Mouse (Mus musculus): ENCODE results near the gene Fbxo46.
"Not testable (repeated sequence)": the region's sequence is repeated elsewhere in the genome, so short reads cannot be mapped to it uniquely, and the experiment has no call there.

Gene Fbxo46

GRCm38 (mm10) chr7:19119631-19120429 lies at the start of gene Fbxo46:
Gene Fbxo46 (plus strand): TSS chr7:19119859.
- Histone ChIP-seq H3K9me3 (ENCODE audit: low read length) (peaks cover 8% of the 10 kb centered on the region), H3K27me3 (ENCODE audit: insufficient read depth, low read length) (peaks cover 25% of the 10 kb centered on the region)
- no peak for TF ChIP-seq NANOG (IDR thresholded peaks at IDR 0.05; ENCODE audit: borderline replicate concordance, low read length)
- TF ChIP-seq CTCF (conservative IDR thresholded peaks at IDR 0.05; ENCODE audit: low read length) = no peak
- TF ChIP-seq POU5F1 (IDR thresholded peaks at IDR 0.05; ENCODE audit: borderline replicate concordance, low read length) = no peak

GRCm38 (mm10) chr7:19071024-19071423 lies 48.6 kb upstream of the Fbxo46 start:
- H3K36me3 ChIP-seq (ENCODE audit: insufficient read depth, low read length); H3K9me3 ChIP-seq (ENCODE audit: low read length); H3K4me3 ChIP-seq (replicated peaks; ENCODE audit: low read length): not testable (repeated sequence)
- peaks cover 34% of the 10 kb centered on the region for H3K4me1 ChIP-seq (replicated peaks; ENCODE audit: low read depth, low read length)
- peaks cover 14% of the 10 kb centered on the region for H3K27me3 ChIP-seq (ENCODE audit: insufficient read depth, low read length)

More at GRCm38 (mm10) chr7:19119631-19120429, at the start of gene Fbxo46:
- Histone ChIP-seq H3K4me1 (replicated peaks; ENCODE audit: low read depth, low read length) (peaks cover 26% of the 10 kb centered on the region), H3K36me3 (ENCODE audit: insufficient read depth, low read length) (no peaks in the 10 kb centered on the region), H3K4me3 (replicated peaks; ENCODE audit: low read length) (peak within 1 kb of the TSS; percentile 96)

- H3K4me1 ChIP-seq (replicated peaks; ENCODE audit: low read depth, low read length) = peaks cover 42% of the 10 kb centered on the region
These were observed 46.2 kb upstream of the Fbxo46 start for GRCm38 (mm10) chr7:19073504-19073903.

GRCm38 (mm10) chr7:19074494-19074893 lies 45.2 kb upstream of the Fbxo46 start:
- TF ChIP-seq POU5F1 (IDR thresholded peaks at IDR 0.05; ENCODE audit: borderline replicate concordance, low read length) (no peak), CTCF (conservative IDR thresholded peaks at IDR 0.05; ENCODE audit: low read length) (peak; percentile 72), NANOG (IDR thresholded peaks at IDR 0.05; ENCODE audit: borderline replicate concordance, low read length) (no peak)
- Histone ChIP-seq H3K4me1 (replicated peaks; ENCODE audit: low read depth, low read length) (peaks cover 52% of the 10 kb centered on the region), H3K9me3 (ENCODE audit: low read length) (no peaks in the 10 kb centered on the region), H3K27me3 (ENCODE audit: insufficient read depth, low read length) (no peaks in the 10 kb centered on the region), H3K4me3 (replicated peaks; ENCODE audit: low read length) (no peak overlapping the region), H3K36me3 (ENCODE audit: insufficient read depth, low read length) (peaks cover 20% of the 10 kb centered on the region)

More at GRCm38 (mm10) chr7:19073504-19073903, 46.2 kb upstream of the Fbxo46 start:
- peaks cover 11% of the 10 kb centered on the region for H3K36me3 ChIP-seq (ENCODE audit: insufficient read depth, low read length)
- H3K27me3 ChIP-seq (ENCODE audit: insufficient read depth, low read length) = no peaks in the 10 kb centered on the region
- no peaks in the 10 kb centered on the region for H3K9me3 ChIP-seq (ENCODE audit: low read length)
- TF ChIP-seq POU5F1 (IDR thresholded peaks at IDR 0.05; ENCODE audit: borderline replicate concordance, low read length) = no peak
- no peak for TF ChIP-seq NANOG (IDR thresholded peaks at IDR 0.05; ENCODE audit: borderline replicate concordance, low read length)
- peak; percentile 34 for TF ChIP-seq CTCF (conservative IDR thresholded peaks at IDR 0.05; ENCODE audit: low read length)
- H3K4me3 ChIP-seq (replicated peaks; ENCODE audit: low read length) = peak overlapping the region; percentile 26; the same call in 1 of the 2 replicates

- peaks cover 59% of the 10 kb centered on the region for H3K4me1 ChIP-seq (replicated peaks; ENCODE audit: low read depth, low read length)
- peaks cover 27% of the 10 kb centered on the region for H3K36me3 ChIP-seq (ENCODE audit: insufficient read depth, low read length)
- peak overlapping the region; percentile 59 for H3K4me3 ChIP-seq (replicated peaks; ENCODE audit: low read length)
- H3K9me3 ChIP-seq (ENCODE audit: low read length) = no peaks in the 10 kb centered on the region
- TF ChIP-seq NANOG (IDR thresholded peaks at IDR 0.05; ENCODE audit: borderline replicate concordance, low read length) (no peak), POU5F1 (IDR thresholded peaks at IDR 0.05; ENCODE audit: borderline replicate concordance, low read length) (no peak), CTCF (conservative IDR thresholded peaks at IDR 0.05; ENCODE audit: low read length) (no peak)
- H3K27me3 ChIP-seq (ENCODE audit: insufficient read depth, low read length) = no peaks in the 10 kb centered on the region
These were observed 44.4 kb upstream of the Fbxo46 start for GRCm38 (mm10) chr7:19075231-19075630.

GRCm38 (mm10) chr7:19075723-19076585 lies 43.7 kb upstream of the Fbxo46 start, which contains the start of gene Dmwd:
Gene Dmwd (plus strand): TSS chr7:19076227.
- TF ChIP-seq NANOG (IDR thresholded peaks at IDR 0.05; ENCODE audit: borderline replicate concordance, low read length) (no peak), CTCF (conservative IDR thresholded peaks at IDR 0.05; ENCODE audit: low read length) (no peak), POU5F1 (IDR thresholded peaks at IDR 0.05; ENCODE audit: borderline replicate concordance, low read length) (no peak)
- Histone ChIP-seq H3K27me3 (ENCODE audit: insufficient read depth, low read length) (no peaks in the 10 kb centered on the region), H3K36me3 (ENCODE audit: insufficient read depth, low read length) (peaks cover 34% of the 10 kb centered on the region), H3K9me3 (ENCODE audit: low read length) (no peaks in the 10 kb centered on the region), H3K4me3 (replicated peaks; ENCODE audit: low read length) (peak within 1 kb of the TSS; percentile 94), H3K4me1 (replicated peaks; ENCODE audit: low read depth, low read length) (peaks cover 66% of the 10 kb centered on the region)

GRCm38 (mm10) chr7:19076586-19076991 lies 43.1 kb upstream of the Fbxo46 start:
- Histone ChIP-seq H3K4me3 (replicated peaks; ENCODE audit: low read length) (peak overlapping the region; percentile 94), H3K36me3 (ENCODE audit: insufficient read depth, low read length) (peaks cover 41% of the 10 kb centered on the region)
- TF ChIP-seq NANOG (IDR thresholded peaks at IDR 0.05; ENCODE audit: borderline replicate concordance, low read length) (no peak), POU5F1 (IDR thresholded peaks at IDR 0.05; ENCODE audit: borderline replicate concordance, low read length) (no peak), CTCF (conservative IDR thresholded peaks at IDR 0.05; ENCODE audit: low read length) (no peak)

GRCm38 (mm10) chr7:19077761-19078160 lies 41.9 kb upstream of the Fbxo46 start:
- Histone ChIP-seq H3K27me3 (ENCODE audit: insufficient read depth, low read length) (no peaks in the 10 kb centered on the region), H3K4me3 (replicated peaks; ENCODE audit: low read length) (peak overlapping the region; percentile 94), H3K36me3 (ENCODE audit: insufficient read depth, low read length) (peaks cover 52% of the 10 kb centered on the region), H3K4me1 (replicated peaks; ENCODE audit: low read depth, low read length) (peaks cover 83% of the 10 kb centered on the region), H3K9me3 (ENCODE audit: low read length) (no peaks in the 10 kb centered on the region)
- TF ChIP-seq POU5F1 (IDR thresholded peaks at IDR 0.05; ENCODE audit: borderline replicate concordance, low read length) (no peak), NANOG (IDR thresholded peaks at IDR 0.05; ENCODE audit: borderline replicate concordance, low read length) (no peak), CTCF (conservative IDR thresholded peaks at IDR 0.05; ENCODE audit: low read length) (no peak)

More at GRCm38 (mm10) chr7:19076586-19076991, 43.1 kb upstream of the Fbxo46 start:
- Histone ChIP-seq H3K4me1 (replicated peaks; ENCODE audit: low read depth, low read length) (peaks cover 72% of the 10 kb centered on the region), H3K9me3 (ENCODE audit: low read length) (no peaks in the 10 kb centered on the region), H3K27me3 (ENCODE audit: insufficient read depth, low read length) (no peaks in the 10 kb centered on the region)
